Mouse (Mus musculus): ENCODE results near the gene Khdc1c. TPM values are rescaled to one million over a fixed set of nuclear protein-coding genes. Genes with fewer than 3 reads are reported as not detected.
"Not testable (repeated sequence)": the region's sequence is repeated elsewhere in the genome, so short reads cannot be mapped to it uniquely, and the experiment has no call there.

The Khdc1c gene
- polyA plus RNA-seq (2012; fragmentation: generic; extraction: Trizol): not detected

DNA sequence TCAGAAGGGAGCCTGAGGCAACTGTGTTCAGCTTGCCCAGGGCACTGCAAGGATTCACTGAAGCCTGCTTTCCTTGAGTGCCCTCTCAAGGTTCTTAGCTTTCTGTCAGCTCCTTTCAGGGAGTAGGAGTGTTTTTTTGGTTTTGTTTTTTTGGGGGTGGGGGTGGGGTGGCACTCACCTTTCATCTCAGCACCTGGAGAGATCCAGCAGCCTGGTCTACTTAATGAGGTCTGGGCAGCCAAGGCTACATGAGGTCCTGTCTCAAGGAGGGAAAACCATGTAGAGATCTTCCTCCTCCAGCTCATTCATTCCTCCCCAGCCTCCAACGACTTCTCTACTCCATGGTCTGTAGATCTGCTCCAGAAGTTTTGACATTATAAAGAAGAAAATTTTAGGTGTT is at the start of gene Khdc1c:
Gene Khdc1c, plus strand, starts transcription at position 301 of the 400 bp plus-strand sequence.
- H3K36me3 ChIP-seq (ENCODE audit: control insufficient read depth, insufficient read depth); H3K4me3 ChIP-seq; H3K27me3 ChIP-seq (ENCODE audit: control insufficient read depth, insufficient read depth, insufficient read length); H3ac ChIP-seq (ENCODE audit: control insufficient read depth, insufficient read length); H3K4me2 ChIP-seq (ENCODE audit: low read depth); H3K79me2 ChIP-seq (ENCODE audit: control insufficient read depth, insufficient read depth): not testable (repeated sequence)

DNA sequence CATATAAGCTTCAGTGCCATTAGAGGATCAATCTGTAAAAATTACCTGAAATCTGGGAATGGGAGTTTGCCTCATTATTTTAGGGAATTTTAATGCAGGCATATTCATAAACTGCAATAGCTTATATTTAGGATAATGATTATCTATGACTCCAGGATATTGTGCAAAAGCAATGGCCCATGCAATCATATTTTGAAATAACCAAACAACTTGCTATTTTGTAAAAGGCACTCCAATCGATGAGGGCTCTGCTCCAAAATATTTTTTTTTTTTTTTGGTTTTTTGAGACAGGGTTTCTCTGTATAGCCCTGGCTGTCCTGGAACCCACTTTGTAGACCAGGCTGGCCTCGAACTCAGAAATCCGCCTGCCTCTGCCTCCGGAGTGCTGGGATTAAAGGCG is 47.9 kb upstream of the Khdc1c start:
- not testable (repeated sequence) for H3K27me3 ChIP-seq (ENCODE audit: control insufficient read depth, insufficient read depth, insufficient read length); H3K79me2 ChIP-seq (ENCODE audit: control insufficient read depth, insufficient read depth); H3K36me3 ChIP-seq (ENCODE audit: control insufficient read depth, insufficient read depth); H3ac ChIP-seq (ENCODE audit: control insufficient read depth, insufficient read length); H3K4me2 ChIP-seq (ENCODE audit: low read depth); H3K4me3 ChIP-seq

DNA sequence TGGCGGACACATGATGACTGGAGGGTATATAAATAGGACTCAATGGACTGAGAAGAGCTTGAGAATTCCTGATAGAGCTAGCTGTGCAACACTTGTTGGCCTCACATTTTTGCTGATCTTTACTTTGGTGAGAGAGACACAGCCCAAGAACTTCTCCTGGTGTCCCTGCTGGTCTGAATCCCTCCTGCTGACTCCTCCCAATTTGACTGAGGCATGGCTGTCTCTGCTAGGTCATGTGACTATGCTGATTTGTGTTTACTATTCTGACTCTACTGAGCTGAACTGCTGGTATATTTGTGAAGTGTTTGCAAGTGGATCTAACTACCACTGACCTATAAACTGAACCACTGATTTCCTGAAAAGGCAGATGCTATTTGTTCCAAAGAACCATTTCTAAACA is 46.5 kb upstream of the Khdc1c start:
- TF ChIP-seq SRF (IDR thresholded peaks at IDR 0.05; ENCODE audit: control insufficient read depth, insufficient read length, low read depth) (no peak), POLR2A (IDR thresholded peaks at IDR 0.05; ENCODE audit: insufficient read length, low read depth) (no peak), REST (IDR thresholded peaks at IDR 0.05; ENCODE audit: insufficient read depth, insufficient read length) (no peak), MAX (IDR thresholded peaks at IDR 0.05; ENCODE audit: low read depth) (no peak), POLR2AphosphoS2 (IDR thresholded peaks at IDR 0.05; ENCODE audit: insufficient read length, low read depth) (no peak), TCF12 (IDR thresholded peaks at IDR 0.05; ENCODE audit: insufficient read depth, poor library complexity, severe bottlenecking) (no peak), CEBPB (IDR thresholded peaks at IDR 0.05; ENCODE audit: insufficient read depth, poor library complexity, severe bottlenecking) (no peak), MYOG (IDR thresholded peaks at IDR 0.05; ENCODE audit: control insufficient read depth in 1 of 3, insufficient read depth in 1 of 3, insufficient read length in 2 of 3, low read depth in 2 of 3) (no peak), E2F4 (IDR thresholded peaks at IDR 0.05; ENCODE audit: insufficient read depth) (no peak), TCF3 (IDR thresholded peaks at IDR 0.05; ENCODE audit: insufficient read length, low read depth) (no peak), USF1 (IDR thresholded peaks at IDR 0.05; ENCODE audit: low read depth) (no peak), MYOD1 (IDR thresholded peaks at IDR 0.05; ENCODE audit: control insufficient read depth in 1 of 3, insufficient read length in 2 of 3, low read depth in 2 of 3) (no peak)
- Histone ChIP-seq H3K4me2 (ENCODE audit: low read depth) (no peak overlapping the region), H3K79me2 (ENCODE audit: control insufficient read depth, insufficient read depth) (no peaks in the 10 kb centered on the region), H3K36me3 (ENCODE audit: control insufficient read depth, insufficient read depth) (no peaks in the 10 kb centered on the region), H3ac (ENCODE audit: control insufficient read depth, insufficient read length) (no peak overlapping the region), H3K4me3 (no peak overlapping the region), H3K27me3 (ENCODE audit: control insufficient read depth, insufficient read depth, insufficient read length) (no peaks in the 10 kb centered on the region)

DNA sequence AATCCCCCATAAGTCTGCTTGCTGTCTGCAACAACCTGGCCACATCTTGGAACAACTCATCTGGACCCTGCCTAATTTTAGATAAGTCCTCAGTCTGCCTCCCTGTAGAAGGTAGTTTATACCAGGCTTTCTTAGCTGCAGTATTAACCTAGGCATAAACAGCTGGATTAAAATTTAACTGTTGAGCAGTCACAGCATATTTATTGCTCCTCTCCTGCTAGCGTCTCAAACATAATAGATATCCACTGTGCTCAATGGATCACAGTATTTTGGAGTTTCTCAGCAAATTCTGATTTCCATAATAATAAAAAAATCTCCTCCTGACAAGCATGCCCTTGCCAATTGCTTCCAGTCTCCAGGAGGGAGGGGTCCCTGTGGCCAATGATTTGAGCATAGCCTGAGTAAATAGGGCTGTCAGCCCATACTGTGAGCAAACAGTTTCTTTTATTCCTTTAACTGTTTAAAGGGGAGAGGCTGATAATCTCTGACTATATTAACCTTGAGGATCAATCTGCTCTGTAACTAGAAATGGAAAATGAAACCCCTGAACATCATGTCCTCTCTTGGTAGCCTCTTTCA is 44.0 kb upstream of the Khdc1c start:
- no peak overlapping the region for H3K4me2 ChIP-seq (ENCODE audit: low read depth)
- TF ChIP-seq E2F4 (IDR thresholded peaks at IDR 0.05; ENCODE audit: insufficient read depth): no peak
- no peak for TF ChIP-seq CEBPB (IDR thresholded peaks at IDR 0.05; ENCODE audit: insufficient read depth, poor library complexity, severe bottlenecking)
- TF ChIP-seq TCF12 (IDR thresholded peaks at IDR 0.05; ENCODE audit: insufficient read depth, poor library complexity, severe bottlenecking): no peak
- no peak for TF ChIP-seq MAX (IDR thresholded peaks at IDR 0.05; ENCODE audit: low read depth)
- no peak for TF ChIP-seq SRF (IDR thresholded peaks at IDR 0.05; ENCODE audit: control insufficient read depth, insufficient read length, low read depth)
- no peak for TF ChIP-seq TCF3 (IDR thresholded peaks at IDR 0.05; ENCODE audit: insufficient read length, low read depth)
- no peak for TF ChIP-seq USF1 (IDR thresholded peaks at IDR 0.05; ENCODE audit: low read depth)
- no peak for TF ChIP-seq MYOD1 (IDR thresholded peaks at IDR 0.05; ENCODE audit: control insufficient read depth in 1 of 3, insufficient read length in 2 of 3, low read depth in 2 of 3)
- TF ChIP-seq MYOG (IDR thresholded peaks at IDR 0.05; ENCODE audit: control insufficient read depth in 1 of 3, insufficient read depth in 1 of 3, insufficient read length in 2 of 3, low read depth in 2 of 3): no peak
- TF ChIP-seq POLR2AphosphoS2 (IDR thresholded peaks at IDR 0.05; ENCODE audit: insufficient read length, low read depth): no peak
- no peak for TF ChIP-seq REST (IDR thresholded peaks at IDR 0.05; ENCODE audit: insufficient read depth, insufficient read length)
- TF ChIP-seq POLR2A (IDR thresholded peaks at IDR 0.05; ENCODE audit: insufficient read length, low read depth): no peak
- H3K27me3 ChIP-seq (ENCODE audit: control insufficient read depth, insufficient read depth, insufficient read length): no peaks in the 10 kb centered on the region
- H3ac ChIP-seq (ENCODE audit: control insufficient read depth, insufficient read length): no peak overlapping the region
- no peaks in the 10 kb centered on the region for H3K36me3 ChIP-seq (ENCODE audit: control insufficient read depth, insufficient read depth)
- no peak overlapping the region for H3K4me3 ChIP-seq
- H3K79me2 ChIP-seq (ENCODE audit: control insufficient read depth, insufficient read depth): no peaks in the 10 kb centered on the region

DNA sequence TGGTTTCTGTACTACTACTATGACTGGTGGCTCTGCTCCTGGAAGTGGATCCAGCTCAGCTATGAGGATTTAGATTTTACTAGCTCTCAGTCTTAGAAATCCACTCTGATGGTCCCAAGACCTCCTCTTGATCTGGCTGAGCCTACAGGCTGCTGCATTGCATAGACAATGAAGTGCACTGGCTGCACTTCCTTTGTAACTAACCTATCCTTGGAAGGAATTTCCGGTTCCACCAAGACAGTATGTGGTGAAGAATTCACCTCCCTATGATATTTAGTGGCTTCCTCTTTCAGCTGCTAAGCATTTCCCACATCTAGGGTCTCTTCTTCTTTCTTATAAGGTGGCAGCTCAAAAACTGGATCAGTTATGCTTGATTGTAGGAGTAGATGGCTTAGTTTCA is 43.5 kb upstream of the Khdc1c start:
- Histone ChIP-seq H3K36me3 (ENCODE audit: control insufficient read depth, insufficient read depth) (no peaks in the 10 kb centered on the region), H3ac (ENCODE audit: control insufficient read depth, insufficient read length) (no peak overlapping the region), H3K79me2 (ENCODE audit: control insufficient read depth, insufficient read depth) (no peaks in the 10 kb centered on the region), H3K4me3 (no peak overlapping the region), H3K4me2 (ENCODE audit: low read depth) (no peak overlapping the region), H3K27me3 (ENCODE audit: control insufficient read depth, insufficient read depth, insufficient read length) (no peaks in the 10 kb centered on the region)
- TF ChIP-seq MYOD1 (IDR thresholded peaks at IDR 0.05; ENCODE audit: control insufficient read depth in 1 of 3, insufficient read length in 2 of 3, low read depth in 2 of 3) (no peak), TCF12 (IDR thresholded peaks at IDR 0.05; ENCODE audit: insufficient read depth, poor library complexity, severe bottlenecking) (no peak), POLR2AphosphoS2 (IDR thresholded peaks at IDR 0.05; ENCODE audit: insufficient read length, low read depth) (no peak), SRF (IDR thresholded peaks at IDR 0.05; ENCODE audit: control insufficient read depth, insufficient read length, low read depth) (no peak)

Data from myocyte (in vitro differentiated cells).